Mouse (Mus musculus): Measurements from ENCODE around the gene Krtap28-10.

Krtap28-10 gene

GRCm38 (mm10) chr1:83042380-83042779, at the start of gene Krtap28-10:
Gene Krtap28-10 (minus strand): TSS chr1:83042480.
- no peak for DNase-seq (ENCODE audit: low read depth)

DNA sequence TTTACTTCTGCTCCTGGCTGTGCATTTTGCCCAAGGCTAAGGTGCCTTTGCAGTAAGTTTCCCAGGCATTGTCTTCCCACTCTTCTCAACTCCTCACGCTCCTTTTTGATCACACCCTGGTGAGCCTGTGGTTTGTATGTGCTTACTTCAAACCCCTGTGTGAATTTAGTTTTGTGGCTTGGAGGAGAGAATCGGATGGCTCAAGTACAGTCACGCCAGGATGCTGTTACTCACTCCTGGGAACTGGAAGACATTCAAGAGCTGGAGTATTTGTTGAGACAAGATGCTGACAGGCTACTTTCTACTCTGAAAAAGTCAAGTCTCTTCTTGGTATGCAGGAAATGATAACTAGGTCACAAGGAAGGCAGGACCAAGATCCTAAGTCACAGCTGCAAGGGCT, 49.0 kb upstream of the Krtap28-10 start:
- no peak for DNase-seq (ENCODE audit: low read depth)

DNA sequence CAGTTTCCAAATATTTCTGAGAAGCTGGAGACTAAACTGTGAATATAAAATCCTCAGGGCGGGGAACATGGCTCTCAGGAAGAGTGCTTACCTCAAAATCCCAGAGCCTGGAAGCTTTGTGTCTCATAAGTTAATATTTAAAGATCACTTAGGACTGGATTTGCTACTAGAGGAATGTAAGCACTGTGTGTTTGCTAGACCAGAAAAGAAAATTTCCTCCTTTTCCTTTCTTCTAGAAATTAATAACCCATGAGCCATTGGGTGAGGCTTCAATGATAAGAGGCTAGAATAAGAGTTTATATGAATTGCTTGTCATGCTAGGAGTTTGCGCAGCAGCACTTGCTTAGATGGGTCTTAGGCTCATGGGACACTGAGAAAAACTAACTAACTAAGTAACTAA, 42.5 kb upstream of the Krtap28-10 start:
- DNase-seq (ENCODE audit: low read depth): no peak

- DNase-seq (ENCODE audit: low read depth): no peak
Observed at GRCm38 (mm10) chr1:83077016-83077415, 34.7 kb upstream of the Krtap28-10 start.

- peak; percentile 41 for DNase-seq (ENCODE audit: low read depth)
Observed at GRCm38 (mm10) chr1:83076190-83076917, 34.1 kb upstream of the Krtap28-10 start.

- DNase-seq (ENCODE audit: low read depth): no peak
Observed at GRCm38 (mm10) chr1:83075526-83076189, 33.4 kb upstream of the Krtap28-10 start.

GRCm38 (mm10) chr1:83067205-83067604, 24.9 kb upstream of the Krtap28-10 start:
- no peak for DNase-seq (ENCODE audit: low read depth)

DNA sequence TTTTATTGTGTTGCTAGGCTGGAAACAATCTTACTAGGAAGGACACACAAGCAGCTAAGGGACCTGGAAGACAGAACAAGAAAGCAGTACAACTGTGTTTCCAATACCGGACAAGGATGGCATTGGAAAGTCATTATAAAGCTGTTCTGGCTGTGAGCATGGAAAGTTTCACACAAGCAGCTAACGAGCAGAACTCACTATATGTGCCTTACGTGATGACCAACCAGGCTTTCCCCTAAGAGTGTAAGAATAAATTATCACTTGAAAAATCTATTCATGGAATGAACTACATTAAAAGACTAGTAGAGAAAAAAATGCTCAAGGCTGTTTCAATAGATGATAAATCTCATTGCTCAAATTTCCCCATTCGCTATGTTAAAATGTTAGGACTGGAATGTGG, 24.3 kb upstream of the Krtap28-10 start:
- DNase-seq (ENCODE audit: low read depth): no peak

GRCm38 (mm10) chr1:83064851-83065250, 22.6 kb upstream of the Krtap28-10 start:
- DNase-seq (ENCODE audit: low read depth): peak; percentile 26

DNA sequence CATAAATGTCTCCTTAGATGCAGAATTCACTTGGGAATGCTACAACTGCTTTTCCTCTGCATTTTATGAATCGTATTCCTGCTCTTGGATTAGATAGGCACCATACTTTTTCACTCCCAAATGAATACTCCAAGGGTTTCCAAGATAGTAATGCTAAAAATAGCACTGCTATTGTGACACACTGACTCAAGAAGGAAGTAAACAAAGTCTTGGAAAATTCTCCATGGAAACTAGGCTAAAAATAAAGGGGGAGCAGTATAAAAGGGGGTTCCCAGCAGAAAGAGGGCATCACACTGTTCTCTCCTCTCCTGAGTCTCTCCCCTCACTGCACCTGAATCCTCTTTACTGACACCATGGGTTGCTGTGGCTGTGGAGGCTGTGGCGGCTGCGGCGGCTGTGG, 18.4 kb upstream of the Krtap28-10 start, which contains the start of gene Krtap28-13:
Krtap28-13 (plus strand) TSS at position 288 of the 400 bp plus-strand sequence.
- no peak for DNase-seq (ENCODE audit: low read depth)

DNA sequence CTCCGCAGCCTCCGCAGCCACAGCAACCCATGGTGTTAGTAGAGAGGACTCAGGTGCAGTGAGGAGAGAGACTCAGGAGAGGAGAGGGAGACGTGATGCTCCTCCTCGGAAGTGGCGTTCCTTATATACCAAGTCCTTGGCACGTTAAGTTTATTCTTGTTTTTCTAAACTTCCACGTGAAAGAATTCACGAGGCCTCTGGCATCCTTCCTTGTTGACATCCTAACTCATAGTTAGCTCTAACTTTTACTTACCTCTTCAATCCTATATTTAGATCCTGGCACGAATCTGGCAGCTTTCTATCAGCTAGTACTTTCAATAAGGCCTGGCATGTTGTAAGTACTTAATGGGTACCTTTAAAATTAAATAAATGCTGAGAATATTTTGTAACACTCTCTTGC, 17.0 kb upstream of the Krtap28-10 start, which contains the start of gene A030005K14Rik:
A030005K14Rik (minus strand) TSS at position 101 of the 400 bp plus-strand sequence.
- no peak for DNase-seq (ENCODE audit: low read depth)

DNA sequence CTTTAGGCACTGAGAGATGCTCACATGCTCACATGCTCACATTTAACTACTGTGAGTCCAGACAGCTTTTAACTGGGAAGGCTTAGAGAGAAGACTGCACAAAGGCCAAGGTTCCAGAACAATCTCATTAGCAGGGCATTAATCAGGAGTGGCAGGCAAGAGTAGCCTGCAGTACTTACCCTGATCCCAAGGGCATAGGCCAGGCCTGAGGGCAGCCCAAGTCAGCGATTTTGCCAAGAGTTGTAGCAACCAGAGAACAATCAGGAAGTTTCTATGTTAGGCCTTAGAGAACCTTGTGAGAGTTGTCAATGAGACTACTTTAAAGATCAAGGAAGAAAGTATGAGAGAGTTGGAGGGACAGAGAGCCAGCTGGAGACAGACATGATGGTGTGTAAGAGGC, 16.2 kb upstream of the Krtap28-10 start:
- DNase-seq (ENCODE audit: low read depth): no peak

- DNase-seq (ENCODE audit: low read depth): peak; percentile 4
Observed at GRCm38 (mm10) chr1:83044882-83045427, 2.7 kb upstream of the Krtap28-10 start, which contains the start of gene Gm47969. Gene Gm47969 (plus strand): TSS chr1:83044932.

DNA sequence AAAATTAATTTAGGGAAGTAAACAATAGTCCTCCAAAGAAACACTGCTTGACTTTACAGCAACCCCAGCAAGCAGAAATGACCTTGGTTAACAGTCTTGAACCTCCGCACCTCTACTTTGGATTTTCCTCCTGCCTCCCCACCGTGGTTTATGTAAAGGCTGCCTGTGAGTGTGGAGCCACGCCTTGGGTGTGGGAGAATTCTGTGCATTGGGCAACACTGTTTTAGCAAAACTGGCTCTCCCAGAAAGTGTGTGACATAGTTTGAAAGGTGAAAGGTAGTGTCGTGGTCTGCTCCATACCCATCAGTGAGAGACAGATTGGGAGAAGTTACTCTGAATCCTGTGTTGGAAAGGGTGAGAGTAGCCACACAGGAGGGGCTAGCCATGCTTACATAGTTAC, 3.2 kb downstream of the Krtap28-10 start:
- no peak for DNase-seq (ENCODE audit: low read depth)

- peak; percentile 3 for DNase-seq (ENCODE audit: low read depth)
Observed at GRCm38 (mm10) chr1:83038109-83038672, 4.1 kb downstream of the Krtap28-10 start, which contains the start of gene Slc19a3. Gene Slc19a3 (minus strand): TSS chr1:83038448.

DNA sequence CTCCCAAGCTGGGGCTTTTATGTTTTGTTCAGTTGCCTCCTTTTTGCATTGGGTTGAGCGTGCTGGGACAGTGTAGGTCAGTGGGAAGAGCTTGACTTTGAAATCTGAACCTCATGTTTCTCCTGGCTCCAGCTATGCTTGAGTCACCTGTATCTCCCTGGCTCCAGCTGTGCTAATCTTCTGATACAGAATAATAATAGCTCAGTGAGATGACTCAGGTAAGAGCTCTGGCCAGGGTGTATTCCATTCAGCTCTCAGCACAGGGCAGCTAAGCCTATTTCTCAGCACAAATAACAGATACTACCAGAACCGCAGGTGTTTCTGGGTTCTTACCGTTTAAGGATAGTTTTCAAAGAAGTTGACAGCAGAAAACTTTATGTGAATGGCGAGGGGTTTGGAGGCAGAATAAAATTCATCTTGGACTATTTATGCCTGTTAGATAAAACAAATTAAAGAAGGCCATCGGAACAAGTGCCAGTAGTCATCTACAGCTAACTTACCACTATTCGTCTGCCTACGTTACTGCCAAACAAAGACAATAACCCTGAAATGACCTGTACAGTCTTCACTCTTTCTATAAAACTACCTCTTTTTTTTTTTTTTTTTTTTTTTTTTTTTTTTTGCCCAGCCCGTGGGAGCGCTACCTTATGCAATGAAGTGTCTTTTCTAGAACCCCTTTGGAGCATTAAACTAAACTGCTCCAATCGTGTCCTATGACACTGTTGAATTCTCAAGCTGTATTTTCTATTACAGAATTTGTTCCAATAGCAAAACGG, 5.2 kb downstream of the Krtap28-10 start:
- DNase-seq (ENCODE audit: low read depth): no peak

GRCm38 (mm10) chr1:83034509-83034908, 7.8 kb downstream of the Krtap28-10 start:
- no peak for DNase-seq (ENCODE audit: low read depth)

GRCm38 (mm10) chr1:83032508-83032907, 9.8 kb downstream of the Krtap28-10 start:
- DNase-seq (ENCODE audit: low read depth): no peak

DNA sequence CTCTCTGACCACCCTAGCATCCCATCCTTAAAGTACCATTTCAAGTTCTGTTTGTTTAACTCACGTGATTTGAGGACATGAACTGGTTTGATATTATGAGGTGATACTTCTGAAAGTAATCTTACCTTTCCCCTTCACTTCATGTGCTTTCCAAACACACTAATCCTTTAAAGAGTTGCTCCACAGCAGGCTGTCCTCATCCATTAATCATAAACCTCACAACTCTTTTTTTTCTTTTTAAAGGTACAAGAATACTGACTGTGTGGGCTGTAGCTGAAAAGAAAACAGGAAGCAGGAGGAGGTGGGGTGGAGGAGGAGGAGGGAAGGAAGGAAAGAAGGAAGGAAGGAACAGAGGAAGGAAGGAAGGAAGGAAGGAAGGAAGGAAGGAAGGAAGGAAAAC, 10.3 kb downstream of the Krtap28-10 start:
- no peak for DNase-seq (ENCODE audit: low read depth)

- DNase-seq (ENCODE audit: low read depth): no peak
Observed at GRCm38 (mm10) chr1:83016556-83016955, 25.7 kb downstream of the Krtap28-10 start.

GRCm38 (mm10) chr1:83015329-83015879, 26.9 kb downstream of the Krtap28-10 start:
- DNase-seq (ENCODE audit: low read depth): no peak

All from c-Kit-positive CD71-negative TER-119-negative erythroid progenitor cells, embryonic 14.5 days (primary cell).